Mouse (Mus musculus) midbrain, postnatal 0 days (tissue): ENCODE results near the gene Slc30a7. TPM values are rescaled to one million over a fixed set of nuclear protein-coding genes. Genes with fewer than 3 reads are reported as not detected.

Source experiments
- ATAC-seq: fragments of 200-750 bp; cut with Nextera tagmentation; 2 replicates; pipeline ENCODE4 v1.8.0; 2017; ENCODE audit warnings: moderate number of reproducible peaks, mild to moderate bottlenecking, moderate TSS enrichment, moderate library complexity; ENCODE audit not compliant: low FRiP score
- DNase-seq: peaks from one replicate; pipeline ENCODE4 v3.0.0-alpha.2; 2015; ENCODE audit warnings: low spot score
- H3K27ac ChIP-seq: fragments of 300-500 bp; sonication (generic); 2 replicates; pipeline ENCODE4 v1.5.1; 2014; ENCODE audit warnings: low read depth, mild to moderate bottlenecking, low read length, mixed read lengths
- H3K27me3 ChIP-seq: fragments of 300-500 bp; sonication (generic); 2 replicates; pipeline ENCODE4 v1.6.1; 2014; ENCODE audit warnings: low read length, control low read depth, mixed read lengths; ENCODE audit not compliant: insufficient read depth
- H3K36me3 ChIP-seq: fragments of 300-500 bp; sonication (generic); 2 replicates; pipeline ENCODE4 v1.6.1; 2014; ENCODE audit warnings: low read length, control low read depth, mixed read lengths; ENCODE audit not compliant: insufficient read depth
- H3K4me1 ChIP-seq: fragments of 300-500 bp; sonication (generic); 2 replicates; pipeline ENCODE4 v1.6.1; 2014; ENCODE audit warnings: mild to moderate bottlenecking, control low read depth, antibody characterized with exemption, low read length, mixed read lengths; ENCODE audit not compliant: insufficient read depth
- H3K4me2 ChIP-seq: fragments of 300-500 bp; sonication (generic); 2 replicates; pipeline ENCODE4 v1.6.1; 2014; ENCODE audit warnings: low read depth, mild to moderate bottlenecking, low read length, mixed read lengths; ENCODE audit not compliant: poor library complexity, severe bottlenecking
- H3K4me3 ChIP-seq: fragments of 300-500 bp; sonication (generic); 2 replicates; pipeline ENCODE4 v1.5.1; 2014; ENCODE audit warnings: low read depth, mild to moderate bottlenecking, low read length, moderate library complexity
- H3K9ac ChIP-seq: fragments of 300-500 bp; sonication (generic); replicated peaks from 2 replicates; pipeline ENCODE4 v1.6.1; 2014; ENCODE audit warnings: mild to moderate bottlenecking, low read length, moderate library complexity, mixed read lengths; ENCODE audit not compliant: poor library complexity, severe bottlenecking
- H3K9me3 ChIP-seq: fragments of 300-500 bp; sonication (generic); 2 replicates; pipeline ENCODE4 v1.6.1; 2016; ENCODE audit warnings: low read length, control low read depth
- CTCF ChIP-seq: IDR thresholded peaks from 2 replicates; pipeline ENCODE4 v1.5.1; 2016; ENCODE audit warnings: antibody characterized with exemption, mild to moderate bottlenecking
- WGBS: fragments of 180-500 bp; shearing (Covaris S2); extraction: QIAGEN DNeasy Blood & Tissue Kit; methylation state at CpG from one replicate; pipeline ENCODE4 v1.1.7; 2014; 5-methylcytosine and 5-hydroxymethylcytosine counted together
- microRNA-seq: library from miRNA; unstranded; fragments of <30 nt; microRNA quantifications from one replicate; pipeline ENCODE4, GENCODE M21; 2016; ENCODE audit warnings: borderline number of aligned reads
- polyA plus RNA-seq: library from polyadenylated mRNA; unstranded; fragments of >200 nt; fragmentation: Nextera tagmentation; extraction: Ambion mirVana; gene quantifications from 2 replicates; pipeline ENCODE4 v1.2.1, GENCODE M21; 2015
- total RNA-seq: library from RNA; depleted of rRNA; stranded (reverse); fragments of >200 nt; gene quantifications from 2 replicates; pipeline ENCODE4 v1.2.3, GENCODE M21; 2014; rRNA removed

Gene Slc30a7
- total and polyA plus RNA-seq, 2 experiments from 2014 or later = 9.0 to 28.6 TPM

DNA sequence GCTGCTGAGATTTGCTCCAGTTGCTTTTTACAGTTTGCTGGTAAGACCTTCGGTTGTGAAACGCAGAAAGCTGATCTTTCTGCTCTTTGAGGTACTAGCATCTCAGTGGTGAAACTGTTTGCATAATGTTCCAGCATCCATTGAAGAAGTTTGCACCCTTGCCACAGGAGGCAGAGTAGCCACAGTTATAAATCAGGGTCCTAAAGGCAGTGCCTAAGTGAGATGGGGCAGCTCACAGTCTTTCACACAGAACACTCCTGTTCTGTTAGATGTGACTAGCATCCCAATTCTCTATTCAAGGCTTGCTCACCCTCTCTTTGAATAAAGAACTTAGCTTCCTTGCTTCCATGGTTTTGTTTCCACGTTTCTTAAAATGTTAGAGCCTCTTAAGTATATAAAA is 102.1 kb downstream of the Slc30a7 start:
- no peaks in the 10 kb centered on the region for H3K9me3 ChIP-seq
- H3K9ac ChIP-seq = no peak overlapping the region
- H3K27ac ChIP-seq = peak overlapping the region; percentile 26; the same call in 1 of the 2 replicates
- DNase-seq = peak; percentile 64
- no peaks in the 10 kb centered on the region for H3K4me1 ChIP-seq
- 82% methylated on average over 3 of the region's 3 CpGs for WGBS
- peak; percentile 44 for TF ChIP-seq CTCF
- peaks cover 4% of the 10 kb centered on the region; the same call in 1 of the 2 replicates for H3K36me3 ChIP-seq
- ATAC-seq = 0 out of 2 replicates have a peak, but pooled peaks have one; percentile 68
- H3K27me3 ChIP-seq = no peaks in the 10 kb centered on the region
- H3K4me2 ChIP-seq = no peak overlapping the region
- no peak overlapping the region for H3K4me3 ChIP-seq

DNA sequence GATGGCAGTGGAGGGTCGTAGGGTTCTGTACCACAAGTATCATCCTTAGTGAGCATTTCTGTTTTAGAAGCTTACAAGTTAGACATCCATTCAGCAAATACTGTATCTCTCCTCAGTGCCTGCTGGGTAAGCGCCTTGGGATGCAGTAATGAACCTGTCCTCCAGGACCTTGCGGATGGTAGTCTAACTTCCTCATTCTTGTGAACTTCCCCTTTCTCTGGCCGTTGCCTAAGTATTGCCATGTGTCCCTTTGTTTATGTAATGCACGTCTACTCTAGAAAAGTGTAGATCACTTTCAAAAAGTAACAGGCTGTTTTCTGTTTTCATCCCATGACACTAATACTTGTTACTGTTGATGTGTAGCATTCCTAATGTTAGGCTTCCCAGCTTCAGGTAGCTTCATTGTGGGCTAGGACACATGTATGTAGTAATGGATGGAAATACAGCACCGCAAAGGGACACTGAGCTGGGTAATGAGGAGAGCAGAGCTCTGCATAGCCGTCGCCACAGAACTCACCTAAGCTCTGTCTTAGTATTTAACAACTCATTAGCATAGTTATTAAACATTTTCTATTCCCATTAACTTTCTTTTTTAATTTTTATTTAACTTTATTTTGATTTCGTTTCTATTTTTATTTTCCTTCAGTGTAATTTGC is 104.8 kb downstream of the Slc30a7 start:
- H3K9ac ChIP-seq = no peak overlapping the region
- 95% methylated on average over 9 of the region's 9 CpGs for WGBS

DNA sequence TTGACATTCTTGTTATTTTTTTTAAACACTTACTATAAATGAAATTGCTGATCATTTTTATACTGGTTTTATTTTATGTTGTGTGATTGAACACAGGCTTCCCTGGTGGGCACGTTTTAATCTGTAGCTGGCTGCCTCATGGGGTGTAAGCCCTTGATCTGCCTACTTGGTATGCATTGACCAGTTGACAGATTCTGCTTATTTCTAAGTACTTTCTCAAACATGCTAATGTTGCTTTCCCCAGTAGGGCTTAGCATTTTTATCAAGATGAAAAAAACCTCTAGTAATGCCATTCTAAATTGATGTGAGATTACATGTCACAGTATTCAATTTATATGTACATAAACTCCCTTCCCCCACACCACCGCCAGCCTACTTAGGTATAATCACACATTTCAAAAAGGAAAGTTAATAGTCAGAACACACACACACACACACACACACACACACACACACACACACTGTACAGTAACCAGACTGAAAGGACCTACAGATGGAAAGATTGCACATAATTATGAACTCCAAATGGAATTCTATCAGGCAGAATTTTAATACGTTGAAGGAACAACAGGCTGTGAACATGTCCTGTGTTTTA is 108.8 kb downstream of the Slc30a7 start:
- Histone ChIP-seq H3K36me3 (peaks cover 4% of the 10 kb centered on the region), H3K4me2 (no peak overlapping the region), H3K9ac (no peak overlapping the region), H3K4me1 (no peaks in the 10 kb centered on the region), H3K9me3 (no peaks in the 10 kb centered on the region), H3K27ac (peak overlapping the region; percentile 12; the same call in 1 of the 2 replicates), H3K27me3 (no peaks in the 10 kb centered on the region), H3K4me3 (no peak overlapping the region)
- ATAC-seq = no peak
- WGBS = 33% methylated on average over 3 of the region's 3 CpGs
- no peak for TF ChIP-seq CTCF
- no peak for DNase-seq

More for the DNA sequence above, 104.8 kb downstream of the Slc30a7 start:
- TF ChIP-seq CTCF = no peak
- no peaks in the 10 kb centered on the region for H3K27me3 ChIP-seq
- H3K9me3 ChIP-seq = no peaks in the 10 kb centered on the region
- ATAC-seq (no peak), DNase-seq (no peak)
- no peak overlapping the region for H3K4me3 ChIP-seq
- H3K27ac ChIP-seq = no peak overlapping the region
- no peaks in the 10 kb centered on the region for H3K4me1 ChIP-seq
- H3K36me3 ChIP-seq = peaks cover 4% of the 10 kb centered on the region; the same call in 1 of the 2 replicates
- no peak overlapping the region for H3K4me2 ChIP-seq

DNA sequence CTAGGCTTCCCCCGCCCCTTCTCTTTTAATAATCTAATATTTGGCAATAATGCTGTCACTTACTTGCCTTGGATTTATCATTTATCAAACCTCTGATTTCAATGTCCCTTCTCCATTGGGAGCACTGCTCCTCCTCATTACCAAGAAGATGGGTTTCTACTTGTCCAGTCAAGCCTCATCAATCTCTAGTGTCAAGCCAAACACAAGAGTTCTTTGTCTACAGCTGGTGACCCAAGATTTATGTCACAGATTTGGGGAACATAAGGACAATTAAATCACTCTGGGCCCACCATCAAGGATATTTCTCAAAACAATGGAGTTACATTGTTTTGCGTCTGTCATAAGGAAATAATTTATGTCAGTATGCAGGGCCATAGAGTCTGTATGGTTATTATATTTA is 114.0 kb downstream of the Slc30a7 start:
- no peaks in the 10 kb centered on the region for H3K9me3 ChIP-seq
- no peak for TF ChIP-seq CTCF
- H3K4me1 ChIP-seq = no peaks in the 10 kb centered on the region
- no peak overlapping the region for H3K4me2 ChIP-seq
- no peaks in the 10 kb centered on the region; the same call in none of the 2 replicates for H3K36me3 ChIP-seq
- WGBS = 96% methylated on average over 2 of the region's 2 CpGs
- ATAC-seq = no peak
- no peak for DNase-seq
- no peak overlapping the region for H3K27ac ChIP-seq
- H3K4me3 ChIP-seq = no peak overlapping the region
- H3K9ac ChIP-seq = no peak overlapping the region
- no peaks in the 10 kb centered on the region for H3K27me3 ChIP-seq

DNA sequence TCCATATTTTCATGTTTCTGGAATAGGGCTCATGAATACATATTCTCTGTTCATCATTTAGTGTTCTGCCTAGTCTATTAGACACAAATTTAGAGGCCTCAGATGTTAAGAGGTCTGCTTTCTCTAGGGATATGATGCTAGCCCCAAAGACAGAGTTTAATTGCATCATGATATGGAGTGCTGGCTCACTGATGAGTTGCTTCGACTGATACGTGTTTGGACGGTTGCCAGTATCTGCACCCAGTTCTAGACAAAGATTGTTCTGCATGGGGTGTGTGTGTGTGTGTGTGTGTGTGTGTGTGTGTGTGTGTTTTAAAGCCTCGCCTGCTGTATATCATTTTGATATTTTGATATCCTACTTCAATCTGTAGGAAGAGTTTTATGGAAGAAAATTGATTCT is 114.9 kb downstream of the Slc30a7 start:
- WGBS = 63% methylated on average over 4 of the region's 4 CpGs
- Histone ChIP-seq H3K36me3 (no peaks in the 10 kb centered on the region; the same call in none of the 2 replicates), H3K27me3 (no peaks in the 10 kb centered on the region), H3K4me3 (no peak overlapping the region), H3K9ac (no peak overlapping the region), H3K4me2 (no peak overlapping the region), H3K4me1 (no peaks in the 10 kb centered on the region), H3K27ac (no peak overlapping the region), H3K9me3 (no peaks in the 10 kb centered on the region)
- no peak for ATAC-seq
- no peak for DNase-seq
- TF ChIP-seq CTCF = no peak

Small RNA genes within 50 kb of the gene (microRNA-seq; reads per million reads assigned to microRNA genes)
- gene Mir669n = not detected

Other genes starting within 250 kb of the Slc30a7 start
- 9.3 and 14.5 TPM in 2 replicates for gene Dph5, start 119.6 kb downstream of the Slc30a7 start, total RNA-seq
- 18.3 and 19.7 TPM in 2 replicates for gene Dph5, start 119.6 kb downstream of the Slc30a7 start, polyA plus RNA-seq
- gene Extl2, start 56 bp upstream of the Slc30a7 start, total RNA-seq = 34.6 and 35.7 TPM in 2 replicates
- 34.7 and 39.2 TPM in 2 replicates for gene Extl2, start 56 bp upstream of the Slc30a7 start, polyA plus RNA-seq
- 36.2 and 46.4 TPM in 2 replicates for gene Vcam1, start 122.3 kb upstream of the Slc30a7 start, total RNA-seq
- gene Vcam1, start 122.3 kb upstream of the Slc30a7 start, polyA plus RNA-seq = 34.4 and 37.5 TPM in 2 replicates
- gene Gpr88, start 246.1 kb upstream of the Slc30a7 start, total RNA-seq = 8.9 and 9.1 TPM in 2 replicates
- gene Gpr88, start 246.1 kb upstream of the Slc30a7 start, polyA plus RNA-seq = 2.2 and 2.5 TPM in 2 replicates